Mouse (Mus musculus) ES-E14 (cell line): ENCODE data around the gene Mapkapk2. TPM values are rescaled to one million over a fixed set of nuclear protein-coding genes. Genes with fewer than 3 reads are reported as not detected.
"Not testable (repeated sequence)": the region's sequence is repeated elsewhere in the genome, so short reads cannot be mapped to it uniquely, and the experiment has no call there.

Experiments
- DNase-seq: peaks from one replicate; pipeline ENCODE4 v3.0.0-alpha.2; 2013; ENCODE audit warnings: low read depth, low spot score
- H3K27ac ChIP-seq: 2 replicates; pipeline ENCODE4 v1.5.1; 2012; ENCODE audit warnings: low read depth, mild to moderate bottlenecking, low read length, moderate library complexity, mixed read lengths; ENCODE audit not compliant: poor library complexity, insufficient read depth, severe bottlenecking
- H3K36me3 ChIP-seq: 2 replicates; pipeline ENCODE4 v1.6.1; 2012; ENCODE audit warnings: mild to moderate bottlenecking, low read length, moderate library complexity, mixed read lengths; ENCODE audit not compliant: control insufficient read depth, poor library complexity, insufficient read depth, severe bottlenecking
- H3K4me1 ChIP-seq, 2 experiments: fragments of 150-350 bp in 1 of 2; sonication (generic) in 1 of 2; 2 replicates each; pipeline ENCODE4 v1.6.1; 2012; ENCODE audit warnings: low read length in 2 of 2, mild to moderate bottlenecking in 1 of 2, mixed read lengths in 1 of 2; ENCODE audit not compliant: control insufficient read depth in 2 of 2, insufficient read depth in 2 of 2, poor library complexity in 1 of 2
- H3K4me3 ChIP-seq, 2 experiments: fragments of 150-350 bp in 1 of 2; sonication (generic) in 1 of 2; 2 replicates each; pipeline ENCODE4 v1.5.1; 2012; ENCODE audit warnings: low read length in 2 of 2, low read depth in 1 of 2, mild to moderate bottlenecking in 1 of 2, mixed read lengths in 1 of 2; ENCODE audit not compliant: insufficient read depth in 1 of 2, poor library complexity in 1 of 2, severe bottlenecking in 1 of 2
- H3K9ac ChIP-seq: 2 replicates; pipeline ENCODE4 v1.6.1; 2012; ENCODE audit warnings: low read depth, mild to moderate bottlenecking, low read length, mixed read lengths; ENCODE audit not compliant: poor library complexity, insufficient read depth, severe bottlenecking
- H3K9me3 ChIP-seq: fragments of 150-350 bp; sonication (generic); 2 replicates; pipeline ENCODE4 v1.6.1; 2012; ENCODE audit warnings: low read depth, mild to moderate bottlenecking, low read length; ENCODE audit not compliant: control insufficient read depth, insufficient read depth
- CHD2 ChIP-seq: IDR thresholded peaks from 2 replicates; pipeline ENCODE4 v1.6.1; 2014; ENCODE audit warnings: mild to moderate bottlenecking, low read depth, low read length, inconsistent platforms
- HCFC1 ChIP-seq: IDR thresholded peaks from 2 replicates; pipeline ENCODE4 v1.6.1; 2012; ENCODE audit warnings: low read length, inconsistent platforms, borderline replicate concordance; ENCODE audit not compliant: insufficient read depth
- MAFK ChIP-seq: IDR thresholded peaks from 2 replicates; pipeline ENCODE4 v1.6.1; 2014; ENCODE audit warnings: mild to moderate bottlenecking, low read depth, low read length, inconsistent platforms; ENCODE audit not compliant: insufficient read depth
- ZC3H11A ChIP-seq: IDR thresholded peaks from 2 replicates; pipeline ENCODE4 v1.6.1; 2012; ENCODE audit warnings: low read depth, mild to moderate bottlenecking, inconsistent platforms, low read length, borderline replicate concordance
- ZNF384 ChIP-seq: IDR thresholded peaks from 2 replicates; pipeline ENCODE4 v1.6.1; 2012; ENCODE audit warnings: low read depth, low read length, inconsistent platforms
- in situ Hi-C, 2 experiments: fragments of 600-800 bp; cut with MboI; formaldehyde crosslinking; loops; one replicate each; pipeline ENCODE4 v1.15.1; 2025; ENCODE audit warnings: low sequenced_read_pairs in 2 of 2, inconsistent platforms in 1 of 2; ENCODE audit not compliant: unreplicated experiment in 2 of 2
- total RNA-seq: library from RNA; depleted of rRNA; stranded (reverse); fragments of 300-350 nt; gene quantifications from 2 replicates; pipeline ENCODE4 v1.2.3, GENCODE M21; 2012

Gene Mapkapk2
- total RNA-seq, 1 experiment = 38.0 TPM

DNA sequence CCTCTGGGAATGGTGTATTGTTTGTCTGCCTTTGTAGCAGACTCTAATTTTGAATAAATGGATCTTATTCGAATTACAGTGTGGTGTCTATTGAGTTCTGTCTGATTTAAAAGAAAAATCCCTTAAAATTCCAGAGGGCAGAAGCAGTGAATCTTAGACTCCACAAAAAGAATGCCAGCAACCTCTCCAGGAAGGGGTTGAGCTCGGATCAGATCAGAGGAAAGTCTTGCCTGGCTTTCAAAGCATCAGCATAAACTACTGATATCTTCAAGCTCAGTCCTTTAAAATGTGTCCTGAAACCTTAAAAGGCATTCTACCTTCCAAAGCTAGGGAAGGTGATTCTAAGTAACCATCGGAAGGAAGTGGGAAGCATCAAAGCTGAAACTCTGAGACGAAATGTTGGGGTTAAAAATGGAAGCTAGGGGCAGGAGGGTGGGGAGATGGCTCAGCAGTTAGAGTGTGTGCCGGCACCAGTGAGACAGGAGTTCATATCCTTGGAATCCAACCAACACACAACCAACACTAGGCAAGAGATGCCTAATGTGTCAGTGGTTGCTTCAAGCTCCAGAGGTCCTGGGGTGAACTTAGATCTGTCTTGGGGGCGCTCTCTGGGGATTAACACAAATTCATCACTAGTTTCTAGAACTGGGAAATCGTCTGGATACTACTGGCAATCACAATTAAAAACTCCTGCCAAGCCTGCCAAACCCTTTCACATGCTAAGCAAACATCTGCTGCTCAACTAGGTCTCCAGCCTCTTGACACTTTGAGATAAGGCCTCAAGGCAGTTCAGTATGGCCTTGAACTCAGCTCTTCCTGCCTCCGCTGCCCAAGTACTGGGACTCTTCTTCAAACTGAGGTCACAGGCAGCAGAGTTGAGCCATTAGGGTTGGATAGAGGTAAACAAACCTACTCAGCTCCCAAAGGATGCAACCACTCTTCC lies 72.5 kb downstream of the Mapkapk2 start:
- no peak for DNase-seq
- 0 out of 4 replicates have a peak, but pooled peaks cover 0 to 2% of the 10 kb centered on the region in 2 experiments for H3K4me1 ChIP-seq
- H3K9me3 ChIP-seq = no peaks in the 10 kb centered on the region
- no peaks in the 10 kb centered on the region for H3K36me3 ChIP-seq
- no peak overlapping the region for H3K27ac ChIP-seq
- H3K9ac ChIP-seq = no peak overlapping the region
- H3K4me3 ChIP-seq = no peak overlapping the region
- TF ChIP-seq MAFK (no peak), ZNF384 (no peak)
- in situ Hi-C loops = no loop called here

DNA sequence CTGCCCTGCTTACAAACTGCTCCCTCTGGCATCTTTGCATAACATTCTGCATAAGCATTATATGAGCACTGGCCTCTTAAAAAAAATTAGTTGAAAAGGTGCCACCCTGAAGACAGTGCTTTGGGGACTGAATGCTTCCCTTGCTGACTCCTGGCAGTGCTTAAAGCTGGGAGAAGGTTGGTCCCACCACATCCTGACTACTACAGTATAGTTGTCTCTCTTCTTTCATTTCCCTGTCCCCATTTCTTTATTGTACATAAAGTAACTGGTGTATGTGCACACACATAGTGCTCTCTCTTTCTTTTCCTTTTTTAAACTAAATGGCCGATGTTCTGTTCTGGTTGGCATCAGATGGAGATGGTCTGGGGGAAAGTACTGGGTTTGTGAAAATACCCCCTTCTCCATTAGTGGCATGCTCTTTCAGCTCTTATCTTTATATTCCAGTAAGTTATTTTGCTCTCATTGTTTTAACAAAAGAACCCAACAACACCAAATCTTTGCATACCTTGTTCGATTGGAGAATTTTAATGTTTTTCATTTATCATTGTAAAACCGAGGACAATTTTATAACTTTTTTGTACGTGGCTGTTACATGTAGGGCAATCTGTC lies 74.3 kb downstream of the Mapkapk2 start:
- H3K4me1 ChIP-seq, H3K9ac ChIP-seq, DNase-seq, in situ Hi-C loops, H3K27ac ChIP-seq, H3K4me3 ChIP-seq, H3K9me3 ChIP-seq, H3K36me3 ChIP-seq: not testable (repeated sequence)

DNA sequence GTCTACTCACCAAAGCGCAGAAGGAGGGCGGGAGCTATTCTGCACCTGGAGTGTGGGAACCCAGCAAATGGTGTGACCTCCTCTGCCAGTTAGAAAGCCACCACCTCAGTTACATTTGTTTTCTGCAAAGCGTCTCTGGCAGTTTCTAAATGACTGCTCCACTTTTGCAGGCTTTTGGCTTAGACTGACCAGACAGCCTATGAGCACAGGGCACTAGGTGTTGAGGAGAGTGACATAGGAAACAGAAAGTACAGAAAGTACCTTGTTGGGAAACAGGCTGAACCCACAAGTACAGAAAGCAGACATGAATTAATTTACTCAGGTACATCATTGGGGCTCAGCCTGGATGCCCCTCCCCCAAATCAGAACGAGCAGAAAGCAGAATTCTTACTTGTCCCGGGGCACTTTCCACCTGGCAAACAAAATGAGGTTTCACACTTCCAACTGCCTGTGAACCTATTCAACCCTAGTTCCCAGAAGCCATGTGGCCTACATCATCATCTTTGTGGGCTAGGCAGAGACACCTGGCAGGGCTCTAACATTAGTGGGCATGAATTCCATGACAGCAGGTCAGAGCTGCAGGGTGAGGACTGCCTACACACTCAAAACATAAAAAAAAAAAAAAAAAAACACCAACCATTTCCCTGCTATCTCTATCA lies 74.9 kb downstream of the Mapkapk2 start:
- no peaks in the 10 kb centered on the region for H3K36me3 ChIP-seq
- DNase-seq = no peak
- TF ChIP-seq ZNF384 = no peak
- no peak for TF ChIP-seq ZC3H11A
- TF ChIP-seq MAFK = no peak
- TF ChIP-seq HCFC1 = no peak
- no peak for TF ChIP-seq CHD2
- in situ Hi-C loops = no loop called here
- H3K4me1 ChIP-seq = 0 out of 4 replicates have a peak, but pooled peaks cover 0 to 2% of the 10 kb centered on the region in 2 experiments
- no peak overlapping the region for H3K27ac ChIP-seq
- no peak overlapping the region for H3K9ac ChIP-seq
- no peak overlapping the region for H3K4me3 ChIP-seq
- H3K9me3 ChIP-seq = no peaks in the 10 kb centered on the region

- TF ChIP-seq HCFC1 (no peak), ZNF384 (no peak), CHD2 (no peak), MAFK (no peak), ZC3H11A (no peak)
- Histone ChIP-seq H3K9ac (no peak overlapping the region), H3K4me1 (0 out of 4 replicates have a peak, but pooled peaks cover 0 to 2% of the 10 kb centered on the region in 2 experiments), H3K4me3 (no peak overlapping the region), H3K36me3 (no peaks in the 10 kb centered on the region), H3K27ac (no peak overlapping the region), H3K9me3 (no peaks in the 10 kb centered on the region)
- no peak for DNase-seq
- in situ Hi-C loops = no loop called here
These were observed 75.6 kb downstream of the Mapkapk2 start for GRCm38 (mm10) chr1:131021900-131022590.
